Mouse (Mus musculus): Measurements from ENCODE around the gene Slx1b.

DNA sequence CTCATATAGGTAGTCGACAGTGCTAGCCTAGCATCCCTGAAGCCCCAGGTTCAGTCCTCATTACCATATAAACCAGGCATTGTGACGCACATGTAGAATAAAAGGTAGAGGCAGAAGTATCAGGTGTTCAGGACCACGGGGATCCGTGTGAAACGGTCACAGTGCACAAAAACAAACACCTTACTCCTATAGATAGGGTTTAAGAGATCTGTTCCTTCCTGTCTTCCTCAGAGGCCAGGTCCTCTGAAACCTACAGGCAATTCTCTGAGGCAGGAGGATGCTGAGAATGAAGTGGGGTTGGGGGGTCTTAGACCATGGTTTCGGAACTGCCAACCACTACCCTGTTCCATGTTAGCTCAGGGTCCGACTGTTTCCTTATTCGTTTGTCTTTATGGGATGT is 2.3 kb upstream of the Slx1b start:
- TF ChIP-seq POLR2A (IDR thresholded peaks at IDR 0.05; ENCODE audit: borderline replicate concordance, extremely low read depth, insufficient read depth, insufficient read length, poor library complexity, severe bottlenecking): no peak
- no peak for TF ChIP-seq CTCF (IDR thresholded peaks at IDR 0.05; ENCODE audit: borderline replicate concordance, extremely low read depth, insufficient read depth, insufficient read length)
